Comparison of ENCODE assay signal across 8 mouse cellular contexts in genomic region chr14:62173835-62174530, GRCm38 (mm10).
DNase-seq lines count a peak whose midpoint lies in the region; ATAC-seq and TF ChIP-seq lines count a peak whose summit lies in the region.

No protein-coding gene starts in this region.

- H3K27ac ChIP-seq in lung, embryonic 14.5 days (ENCODE audit: low read depth) = peak overlapping the region; percentile 51; the same call in 1 of the 2 replicates
- no peak overlapping the region for H3K27ac ChIP-seq in lung, postnatal 0 days (ENCODE audit: low read length)
- peak overlapping the region; percentile 12; the same call in 1 of the 2 replicates for H3K27ac ChIP-seq in cortical plate, adult 2 months (ENCODE audit: insufficient read depth, low read length)
- H3K27ac ChIP-seq in hindbrain, embryonic 14.5 days = no peak overlapping the region

- peak; percentile 57 for DNase-seq in lung, embryonic 14.5 days
- no peak for DNase-seq in lung, postnatal 0 days (ENCODE audit: low spot score)
- DNase-seq in hindbrain, embryonic 14.5 days (ENCODE audit: low spot score) = peak; percentile 68
- DNase-seq in lung, postnatal 14 days = peak; percentile 53
- DNase-seq in kidney, adult 9 months = no peak
- no peak for DNase-seq in gastrocnemius, postnatal 14 days

- H3K4me2 ChIP-seq in lung, embryonic 14.5 days = no peak overlapping the region
- no peak overlapping the region for H3K4me2 ChIP-seq in lung, postnatal 0 days (replicated peaks; ENCODE audit: low read depth, low read length)
- peak overlapping the region; percentile 18; the same call in 1 of the 2 replicates for H3K4me2 ChIP-seq in hindbrain, embryonic 14.5 days (replicated peaks)

- no peak overlapping the region for H3K9ac ChIP-seq in lung, embryonic 14.5 days
- no peak overlapping the region for H3K9ac ChIP-seq in lung, postnatal 0 days (replicated peaks; ENCODE audit: low read depth)
- no peak overlapping the region for H3K9ac ChIP-seq in hindbrain, embryonic 14.5 days

- H3K27me3 ChIP-seq in lung, embryonic 14.5 days (ENCODE audit: insufficient read depth, low read length) = no peaks in the 10 kb centered on the region
- no peaks in the 10 kb centered on the region for H3K27me3 ChIP-seq in lung, postnatal 0 days (replicated peaks; ENCODE audit: insufficient read depth, low read length)
- H3K27me3 ChIP-seq in hindbrain, embryonic 14.5 days (ENCODE audit: control insufficient read depth, insufficient read depth, low read length) = no peaks in the 10 kb centered on the region

- no peak overlapping the region for H3K4me3 ChIP-seq in lung, embryonic 14.5 days (ENCODE audit: low read depth, low read length)
- no peak overlapping the region for H3K4me3 ChIP-seq in lung, postnatal 0 days (ENCODE audit: low read depth, low read length)
- H3K4me3 ChIP-seq in cortical plate, adult 2 months (ENCODE audit: insufficient read depth, low read length) = no peak overlapping the region
- H3K4me3 ChIP-seq in hindbrain, embryonic 14.5 days (replicated peaks; ENCODE audit: low read length) = no peak overlapping the region

- H3K9me3 ChIP-seq in lung, embryonic 14.5 days (ENCODE audit: low read depth, low read length) = no peaks in the 10 kb centered on the region
- H3K9me3 ChIP-seq in lung, postnatal 0 days (ENCODE audit: low read length) = no peaks in the 10 kb centered on the region
- H3K9me3 ChIP-seq in hindbrain, embryonic 14.5 days (ENCODE audit: control insufficient read depth, low read length) = no peaks in the 10 kb centered on the region

- 42% methylated on average over 16 of the region's 16 CpGs for WGBS in lung, embryonic 14.5 days
- WGBS in lung, postnatal 0 days = 46% methylated on average over 16 of the region's 16 CpGs
- WGBS in hindbrain, embryonic 14.5 days = 39% methylated on average over 16 of the region's 16 CpGs

- peaks cover 24% of the 10 kb centered on the region for H3K4me1 ChIP-seq in lung, embryonic 14.5 days (ENCODE audit: insufficient read depth)
- no peaks in the 10 kb centered on the region; the same call in 1 of the 2 replicates for H3K4me1 ChIP-seq in lung, postnatal 0 days (ENCODE audit: insufficient read depth, low read depth, low read length)
- no peaks in the 10 kb centered on the region; the same call in 1 of the 2 replicates for H3K4me1 ChIP-seq in cortical plate, adult 2 months (ENCODE audit: control insufficient read depth, insufficient read depth, low read length)
- H3K4me1 ChIP-seq in hindbrain, embryonic 14.5 days (replicated peaks; ENCODE audit: control insufficient read depth, insufficient read depth, low read length) = peaks cover 7% of the 10 kb centered on the region; the same call in 1 of the 2 replicates

- H3K36me3 ChIP-seq in lung, embryonic 14.5 days (ENCODE audit: insufficient read depth) = no peaks in the 10 kb centered on the region
- no peaks in the 10 kb centered on the region for H3K36me3 ChIP-seq in lung, postnatal 0 days (ENCODE audit: insufficient read depth, low read length)
- H3K36me3 ChIP-seq in hindbrain, embryonic 14.5 days (replicated peaks; ENCODE audit: control insufficient read depth, insufficient read depth) = no peaks in the 10 kb centered on the region

- no peak for TF ChIP-seq POLR2A in cortical plate, adult 2 months (IDR thresholded peaks at IDR 0.05; ENCODE audit: extremely low read depth, insufficient read depth, low read length)

- intact Hi-C loops in gastrocnemius, postnatal 14 days (cut with DNase I; ENCODE audit: low total_unique reads) = no loop called here

- no peak for TF ChIP-seq EP300 in lung, postnatal 0 days (IDR thresholded peaks at IDR 0.05)

- no peak for ATAC-seq in lung, embryonic 14.5 days (ENCODE audit: insufficient read depth)
- no peak for ATAC-seq in lung, postnatal 0 days
- ATAC-seq in hindbrain, embryonic 14.5 days (ENCODE audit: low FRiP score) = peak; percentile 17; the same call in 1 of the 2 replicates
- no peak for ATAC-seq in megakaryocyte-erythroid progenitor cell, adult 5-6 weeks (replicated peaks; ENCODE audit: low FRiP score, low TSS enrichment, poor library complexity, severe bottlenecking)

- no peak for TF ChIP-seq CTCF in lung, embryonic 14.5 days (IDR thresholded peaks at IDR 0.05; ENCODE audit: low read depth)
- TF ChIP-seq CTCF in lung, postnatal 0 days (IDR thresholded peaks at IDR 0.05) = no peak
- 0 out of 2 replicates have a peak, but pooled peaks have one; percentile 11 for TF ChIP-seq CTCF in cortical plate, adult 2 months (IDR thresholded peaks at IDR 0.05; ENCODE audit: extremely low read depth, insufficient read depth, low read length)

Comparison
In these comparisons a context has a peak if more than half of its experiments do, and no peak if none do; other contexts are left out.
1. DNase-seq: peak in lung, embryonic 14.5 days (single experiment), hindbrain, embryonic 14.5 days (single experiment) and lung, postnatal 14 days (single experiment); none in lung, postnatal 0 days (single experiment), kidney, adult 9 months (single experiment) and gastrocnemius, postnatal 14 days (single experiment).
2. H3K27ac ChIP-seq: peak in lung, embryonic 14.5 days (single experiment) and cortical plate, adult 2 months (single experiment); none in lung, postnatal 0 days (single experiment) and hindbrain, embryonic 14.5 days (single experiment).